Mouse (Mus musculus): ENCODE results near the gene Lin28a.

- TF ChIP-seq GATA2 (IDR thresholded peaks at IDR 0.05; ENCODE audit: borderline replicate concordance, low read depth, low read length) (no peak), CTCF (IDR thresholded peaks at IDR 0.05; ENCODE audit: low read depth, low read length) (no peak), POLR2AphosphoS5 (IDR thresholded peaks at IDR 0.05; ENCODE audit: insufficient replicate concordance, low read depth, low read length) (no peak)
Measured at GRCm38 (mm10) chr4:133962566-133962965, 56.1 kb downstream of the Lin28a start.
